Mouse (Mus musculus): ENCODE results near the gene Zkscan16.

GRCm38 (mm10) chr4:58926120-58926519 is 17.3 kb upstream of the Zkscan16 start:
- TF ChIP-seq CTCF (IDR thresholded peaks at IDR 0.05; ENCODE audit: extremely low read depth, insufficient read length, insufficient replicate concordance, low read depth, low read length) (no peak), POLR2A (IDR thresholded peaks at IDR 0.05; ENCODE audit: low read depth, low read length) (no peak)

All from small intestine, adult 2 months (tissue).